Mouse (Mus musculus): Measurements from ENCODE around the gene F5. TPM values are rescaled to one million over a fixed set of nuclear protein-coding genes. Genes with fewer than 3 reads are reported as not detected.

F5 gene
- total RNA-seq, 2 experiments from 2014 or later, result 3.4 to 22.7 TPM

GRCm38 (mm10) chr1:164158571-164158970, 6.9 kb downstream of the F5 start:
- DNase-seq (ENCODE audit: low spot score in 2 of 2), result no peak

GRCm38 (mm10) chr1:164159781-164160180, 8.1 kb downstream of the F5 start:
- no peak for DNase-seq (ENCODE audit: low spot score in 2 of 2)

GRCm38 (mm10) chr1:164162745-164163144, 11.1 kb downstream of the F5 start:
- DNase-seq (ENCODE audit: low spot score in 2 of 2), result no peak

DNA sequence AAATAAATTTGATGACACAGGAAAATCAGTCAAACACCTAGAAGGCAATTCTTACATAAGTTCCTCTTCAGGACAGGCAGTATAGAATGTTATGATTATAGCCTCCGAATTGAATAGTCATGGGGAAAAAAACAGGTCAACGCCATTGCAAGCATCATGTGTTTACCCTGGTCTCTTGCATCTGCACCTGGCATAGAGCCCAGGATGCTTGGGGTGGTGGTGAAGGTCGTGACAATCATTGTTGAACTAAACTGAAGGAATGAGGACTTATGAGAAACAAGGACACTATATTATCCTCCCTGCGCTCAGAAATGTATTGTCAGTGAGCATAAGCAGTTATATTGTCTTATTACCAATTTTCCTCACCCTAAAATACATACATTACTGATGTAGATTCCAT, 17.2 kb downstream of the F5 start:
- no peak for DNase-seq (ENCODE audit: low spot score in 2 of 2)

- DNase-seq (ENCODE audit: low spot score in 2 of 2), result no peak
These were observed 18.8 kb downstream of the F5 start for GRCm38 (mm10) chr1:164170434-164170833.

- DNase-seq (ENCODE audit: low spot score in 2 of 2), result no peak
These were observed 21.5 kb downstream of the F5 start for GRCm38 (mm10) chr1:164173145-164173544.

GRCm38 (mm10) chr1:164176856-164177255, 25.2 kb downstream of the F5 start:
- DNase-seq (ENCODE audit: low spot score in 2 of 2), result no peak

DNA sequence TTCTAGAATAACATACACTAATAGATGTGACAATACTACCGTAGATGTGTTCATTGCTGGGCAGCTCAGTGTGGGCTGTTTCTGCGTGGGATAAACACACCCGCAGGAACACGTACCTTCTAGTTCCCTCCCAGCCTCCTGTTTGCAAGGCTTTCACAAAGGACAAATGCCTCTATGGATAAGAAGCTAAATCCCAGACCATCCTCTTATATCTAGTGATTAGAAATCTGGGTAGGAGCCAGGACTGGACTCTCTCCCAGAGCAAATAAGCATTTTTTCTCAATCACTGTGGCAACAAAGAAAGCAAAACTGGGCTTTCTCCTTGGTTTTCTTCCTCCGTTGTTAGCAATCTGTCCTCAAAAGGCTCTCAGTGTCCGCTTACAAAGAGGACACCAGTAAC, 26.8 kb downstream of the F5 start:
- no peak for DNase-seq (ENCODE audit: low spot score in 2 of 2)

DNA sequence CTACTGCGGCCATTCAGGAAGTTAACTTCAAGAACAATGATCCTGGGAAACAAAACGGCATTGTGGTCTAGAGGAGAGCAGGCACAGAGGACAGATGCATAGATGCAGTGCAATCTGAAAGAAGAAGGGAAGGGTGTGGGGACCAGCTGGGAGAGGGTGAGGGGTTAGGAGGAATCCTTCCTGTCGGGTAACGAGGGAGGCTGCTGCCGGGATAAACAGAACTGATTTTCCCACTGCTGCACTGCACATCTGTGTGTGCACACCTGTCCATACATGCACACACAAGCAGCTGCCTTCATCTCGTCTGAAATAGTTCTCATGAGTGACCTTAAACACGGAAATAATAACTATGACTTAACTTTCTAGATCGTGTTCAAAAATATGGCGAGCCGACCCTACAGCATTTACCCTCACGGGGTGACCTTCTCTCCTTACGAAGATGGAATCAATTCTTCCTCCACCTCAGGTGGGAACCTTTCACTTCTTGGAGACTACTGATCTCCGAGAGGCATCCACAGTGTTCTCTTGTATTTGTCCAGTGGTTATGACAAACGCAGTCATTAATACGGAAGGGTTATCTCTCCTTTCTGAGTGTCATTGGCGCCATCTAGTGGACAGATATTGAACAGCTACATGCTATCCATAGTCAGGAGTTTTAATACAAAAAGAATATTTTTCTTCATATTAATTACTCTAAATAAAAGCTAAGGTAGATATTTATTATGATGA, 32.7 kb downstream of the F5 start:
- peak in 1 of 2 experiments; percentile 32 for DNase-seq (ENCODE audit: low spot score in 2 of 2)

DNA sequence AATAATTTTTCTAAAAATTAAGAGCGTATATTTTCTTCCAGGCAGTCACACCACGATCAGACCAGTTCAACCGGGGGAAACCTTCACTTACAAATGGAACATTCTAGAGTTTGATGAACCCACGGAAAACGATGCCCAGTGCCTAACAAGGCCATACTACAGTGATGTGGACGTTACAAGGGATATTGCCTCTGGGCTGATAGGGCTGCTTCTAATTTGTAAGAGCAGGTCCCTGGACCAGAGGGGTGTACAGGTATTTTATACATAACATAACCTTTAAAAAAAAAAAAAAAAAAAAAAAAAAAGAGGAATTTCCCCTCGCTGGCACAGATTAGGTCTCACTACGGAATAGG, 33.2 kb downstream of the F5 start:
- DNase-seq (ENCODE audit: low spot score in 2 of 2), result no peak

- DNase-seq (ENCODE audit: low spot score in 2 of 2), result no peak
These were observed 33.7 kb downstream of the F5 start for GRCm38 (mm10) chr1:164185316-164185715.

- no peak for DNase-seq (ENCODE audit: low spot score in 2 of 2)
These were observed 35.4 kb downstream of the F5 start for GRCm38 (mm10) chr1:164187002-164187560.

- no peak for DNase-seq (ENCODE audit: low spot score in 2 of 2)
These were observed 47.9 kb downstream of the F5 start for GRCm38 (mm10) chr1:164199551-164199950.

- no peak for DNase-seq (ENCODE audit: low spot score in 2 of 2)
These were observed 56.8 kb downstream of the F5 start for GRCm38 (mm10) chr1:164208437-164208836.

GRCm38 (mm10) chr1:164210899-164211298, 59.3 kb downstream of the F5 start:
- no peak for DNase-seq (ENCODE audit: low spot score in 2 of 2)

GRCm38 (mm10) chr1:164212686-164213085, 61.0 kb downstream of the F5 start:
- DNase-seq (ENCODE audit: low spot score in 2 of 2), result no peak

DNA sequence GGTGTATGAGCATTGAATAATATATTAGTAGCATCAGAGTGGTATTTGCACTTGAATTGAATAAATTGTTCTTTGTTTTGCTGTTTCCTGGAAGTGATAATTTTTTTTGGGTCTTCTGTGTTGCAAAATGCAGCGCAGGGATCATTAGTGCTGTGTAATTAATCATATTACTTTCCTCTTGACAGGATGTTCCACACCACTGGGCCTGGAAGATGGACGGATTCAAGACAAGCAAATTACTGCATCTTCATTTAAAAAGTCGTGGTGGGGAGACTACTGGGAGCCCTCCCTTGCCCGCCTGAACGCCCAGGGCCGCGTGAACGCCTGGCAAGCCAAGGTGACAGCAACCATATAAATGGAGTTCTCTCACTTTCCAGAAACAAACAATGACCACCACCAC, 62.6 kb downstream of the F5 start:
- no peak for DNase-seq (ENCODE audit: low spot score in 2 of 2)

- DNase-seq (ENCODE audit: low spot score in 2 of 2), result no peak
These were observed 63.5 kb downstream of the F5 start for GRCm38 (mm10) chr1:164215097-164215496.

GRCm38 (mm10) chr1:164215540-164215939, 63.9 kb downstream of the F5 start:
- no peak for DNase-seq (ENCODE audit: low spot score in 2 of 2)

GRCm38 (mm10) chr1:164217791-164218685, 66.4 kb downstream of the F5 start:
- DNase-seq (ENCODE audit: low spot score in 2 of 2), result no peak

- no peak for DNase-seq (ENCODE audit: low spot score in 2 of 2)
These were observed 68.6 kb downstream of the F5 start for GRCm38 (mm10) chr1:164220261-164220660.

GRCm38 (mm10) chr1:164223089-164223488, 71.5 kb downstream of the F5 start:
- no peak for DNase-seq (ENCODE audit: low spot score in 2 of 2)
